Mouse (Mus musculus): ENCODE data around the gene Fxyd4.

GRCm38 (mm10) chr6:117888642-117889096, 48.8 kb downstream of the Fxyd4 start:
- no peak for TF ChIP-seq CTCF (IDR thresholded peaks at IDR 0.05; ENCODE audit: borderline replicate concordance, insufficient read depth, low read depth, low read length)
- no peak for TF ChIP-seq POLR2A (IDR thresholded peaks at IDR 0.05; ENCODE audit: borderline replicate concordance, insufficient read depth, low read length)
